Comparison of ENCODE assay signal across 9 mouse cellular contexts in genomic region chr2:167586976-167587375, GRCm38 (mm10). TPM values are rescaled to one million over a fixed set of nuclear protein-coding genes. Genes with fewer than 3 reads are reported as not detected.
DNase-seq lines count a peak whose midpoint lies in the region; ATAC-seq and TF ChIP-seq lines count a peak whose summit lies in the region.
"Had no signal": no experiment of that assay in that cellular context is flagged by ENCODE, and none has a peak within 500 bp of the region (broad histone marks: within the 10 kb centered on the region; RNA-seq: fewer than 3 reads in every experiment).

No protein-coding gene starts in this region.

- 0 out of 2 replicates have a peak, but pooled peaks have one; percentile 34 for ATAC-seq in hindbrain, postnatal 0 days
- no peak for ATAC-seq in hindbrain, embryonic 16.5 days
- ATAC-seq in hindbrain, embryonic 11.5 days (ENCODE audit: low FRiP score) = no peak

- no peak overlapping the region for H3K4me3 ChIP-seq in hindbrain, postnatal 0 days (ENCODE audit: low read length)
- H3K4me3 ChIP-seq in hindbrain, embryonic 16.5 days (ENCODE audit: low read length) = no peak overlapping the region
- no peak overlapping the region for H3K4me3 ChIP-seq in brown adipose tissue, adult 24 weeks (ENCODE audit: insufficient read depth, low read depth, low read length)
- no peak overlapping the region for H3K4me3 ChIP-seq in myocyte
- H3K4me3 ChIP-seq in hindbrain, embryonic 11.5 days (ENCODE audit: low read depth, low read length) = no peak overlapping the region
- H3K4me3 ChIP-seq: forebrain, embryonic 12.5 days had no signal

- no peak overlapping the region for H3K9ac ChIP-seq in hindbrain, postnatal 0 days (replicated peaks; ENCODE audit: low read length)
- H3K9ac ChIP-seq in hindbrain, embryonic 16.5 days (ENCODE audit: low read depth, low read length) = no peak overlapping the region
- H3K9ac ChIP-seq in hindbrain, embryonic 11.5 days (ENCODE audit: low read depth, low read length) = no peak overlapping the region
- H3K9ac ChIP-seq: forebrain, embryonic 12.5 days had no signal

- H3K4me2 ChIP-seq in hindbrain, postnatal 0 days (ENCODE audit: low read depth, low read length) = no peak overlapping the region
- no peak overlapping the region for H3K4me2 ChIP-seq in hindbrain, embryonic 16.5 days (ENCODE audit: low read length)
- H3K4me2 ChIP-seq in myocyte (ENCODE audit: low read depth) = no peak overlapping the region
- H3K4me2 ChIP-seq in hindbrain, embryonic 11.5 days (replicated peaks; ENCODE audit: low read depth, low read length) = no peak overlapping the region
- H3K4me2 ChIP-seq: forebrain, embryonic 12.5 days had no signal

- H3K36me3 ChIP-seq in hindbrain, postnatal 0 days (ENCODE audit: insufficient read depth, low read length) = no peaks in the 10 kb centered on the region
- no peaks in the 10 kb centered on the region for H3K36me3 ChIP-seq in hindbrain, embryonic 16.5 days (ENCODE audit: control insufficient read depth, insufficient read depth, low read length)
- H3K36me3 ChIP-seq in myocyte (ENCODE audit: control insufficient read depth, insufficient read depth) = no peaks in the 10 kb centered on the region
- no peaks in the 10 kb centered on the region for H3K36me3 ChIP-seq in hindbrain, embryonic 11.5 days (ENCODE audit: control insufficient read depth, insufficient read depth, low read length)
- H3K36me3 ChIP-seq: forebrain, embryonic 12.5 days had no signal

- no peaks in the 10 kb centered on the region for H3K9me3 ChIP-seq in hindbrain, postnatal 0 days (ENCODE audit: low read length)
- no peaks in the 10 kb centered on the region for H3K9me3 ChIP-seq in hindbrain, embryonic 16.5 days (ENCODE audit: control insufficient read depth, low read length)
- H3K9me3 ChIP-seq in hindbrain, embryonic 11.5 days (ENCODE audit: control insufficient read depth, low read length) = no peaks in the 10 kb centered on the region
- H3K9me3 ChIP-seq: forebrain, embryonic 12.5 days had no signal

- H3K4me1 ChIP-seq in hindbrain, postnatal 0 days (ENCODE audit: insufficient read depth, low read length) = no peaks in the 10 kb centered on the region; the same call in 1 of the 2 replicates
- H3K4me1 ChIP-seq in hindbrain, embryonic 16.5 days (ENCODE audit: control insufficient read depth, insufficient read depth, low read depth, low read length) = no peaks in the 10 kb centered on the region
- peaks cover 9% of the 10 kb centered on the region for H3K4me1 ChIP-seq in brown adipose tissue, adult 24 weeks (ENCODE audit: control insufficient read depth, insufficient read depth, insufficient read length, low read length)
- H3K4me1 ChIP-seq in hindbrain, embryonic 11.5 days (replicated peaks; ENCODE audit: control insufficient read depth, insufficient read depth, low read length) = peaks cover 4% of the 10 kb centered on the region

- H3ac ChIP-seq in myocyte (ENCODE audit: control insufficient read depth, insufficient read length) = no peak overlapping the region

- 23% methylated on average over 9 of the region's 9 CpGs for WGBS in hindbrain, postnatal 0 days
- WGBS in hindbrain, embryonic 16.5 days = 28% methylated on average over 9 of the region's 9 CpGs
- 21% methylated on average over 9 of the region's 9 CpGs for WGBS in hindbrain, embryonic 11.5 days

- H3K27me3 ChIP-seq in hindbrain, postnatal 0 days (ENCODE audit: insufficient read depth, low read length) = no peaks in the 10 kb centered on the region
- H3K27me3 ChIP-seq in hindbrain, embryonic 16.5 days (replicated peaks; ENCODE audit: control insufficient read depth, insufficient read depth, low read length) = peaks cover 3% of the 10 kb centered on the region; the same call in 1 of the 2 replicates
- H3K27me3 ChIP-seq in myocyte (ENCODE audit: control insufficient read depth, insufficient read depth, insufficient read length) = no peaks in the 10 kb centered on the region
- H3K27me3 ChIP-seq in hindbrain, embryonic 11.5 days (ENCODE audit: control insufficient read depth, insufficient read depth, low read length) = no peaks in the 10 kb centered on the region

- no peak overlapping the region for H3K27ac ChIP-seq in hindbrain, postnatal 0 days
- H3K27ac ChIP-seq in hindbrain, embryonic 16.5 days (ENCODE audit: low read depth, low read length) = no peak overlapping the region
- peak overlapping the region; percentile 69; the same call in 1 of the 2 replicates for H3K27ac ChIP-seq in brown adipose tissue, adult 24 weeks (replicated peaks; ENCODE audit: low read depth, low read length)
- no peak overlapping the region for H3K27ac ChIP-seq in hindbrain, embryonic 11.5 days (ENCODE audit: low read depth, low read length)
- H3K27ac ChIP-seq: forebrain, embryonic 12.5 days had no signal

- TF ChIP-seq CTCF in hindbrain, postnatal 0 days (IDR thresholded peaks at IDR 0.05; ENCODE audit: low read depth) = no peak

- no peak for TF ChIP-seq POLR2A in myocyte (IDR thresholded peaks at IDR 0.05; ENCODE audit: insufficient read length, low read depth)

- no peak for DNase-seq in hindbrain, postnatal 0 days (ENCODE audit: low spot score)
- DNase-seq in liver = peak; percentile 45
- no peak for DNase-seq in cerebellum, postnatal 10 days
- DNase-seq in ovary, postnatal 36 days (ENCODE audit: low spot score) = no peak
- no peak for DNase-seq in hindbrain, embryonic 11.5 days (ENCODE audit: low spot score)

- H3K79me2 ChIP-seq in myocyte (ENCODE audit: control insufficient read depth, insufficient read depth) = no peaks in the 10 kb centered on the region

TF ChIP-seq in myocyte, 11 proteins besides CTCF, POLR2A, EP300 and RAD21:
- TF ChIP-seq CEBPB (IDR thresholded peaks at IDR 0.05; ENCODE audit: insufficient read depth, poor library complexity, severe bottlenecking) = peak; percentile 19; the same call in 1 of the 2 replicates
- TF ChIP-seq TCF12 (IDR thresholded peaks at IDR 0.05; ENCODE audit: insufficient read depth, poor library complexity, severe bottlenecking) = no peak

RNA-seq across cellular contexts. Expression of gene Ube2v1, which starts 44.9 kb away (rescaled TPM):
- total RNA-seq in hindbrain, postnatal 0 days (2014; rRNA removed) = 209 and 247 TPM in 2 replicates
- polyA plus RNA-seq in hindbrain, postnatal 0 days (2015; fragmentation: Nextera tagmentation; extraction: Ambion mirVana) = 380 and 384 TPM in 2 replicates
- polyA plus RNA-seq in hindbrain, embryonic 16.5 days (2015; fragmentation: Nextera tagmentation; extraction: Ambion mirVana) = 390 and 393 TPM in 2 replicates
- 113 and 141 TPM in 2 replicates for polyA plus RNA-seq in brown adipose tissue, adult 24 weeks (2012; ENCODE audit: insufficient read depth, insufficient read length, missing spikeins)
- 322 TPM for polyA plus RNA-seq in myocyte (2012; fragmentation: generic; extraction: Trizol)
- polyA plus RNA-seq in hindbrain, embryonic 11.5 days (2014; fragmentation: Nextera tagmentation; extraction: Ambion mirVana) = 237 and 257 TPM in 2 replicates

RNA-seq across cellular contexts. Expression of gene Snai1, which starts 49.0 kb away (rescaled TPM):
- total RNA-seq in hindbrain, postnatal 0 days (2014; rRNA removed) = 0.93 and 1.2 TPM in 2 replicates
- 3.6 and 4.3 TPM in 2 replicates for polyA plus RNA-seq in hindbrain, postnatal 0 days (2015; fragmentation: Nextera tagmentation; extraction: Ambion mirVana)
- polyA plus RNA-seq in hindbrain, embryonic 16.5 days (2015; fragmentation: Nextera tagmentation; extraction: Ambion mirVana) = 4.5 and 8.4 TPM in 2 replicates
- polyA plus RNA-seq in brown adipose tissue, adult 24 weeks (2012; ENCODE audit: insufficient read depth, insufficient read length, missing spikeins) = 1.6 TPM in 1 of 2 replicates, not detected in the other
- 48.5 TPM for polyA plus RNA-seq in myocyte (2012; fragmentation: generic; extraction: Trizol)
- 27.6 and 29.5 TPM in 2 replicates for polyA plus RNA-seq in hindbrain, embryonic 11.5 days (2014; fragmentation: Nextera tagmentation; extraction: Ambion mirVana)
